Mouse (Mus musculus) midbrain, postnatal 0 days (tissue): ENCODE measurements around the gene Akt3. TPM values are rescaled to one million over a fixed set of nuclear protein-coding genes. Genes with fewer than 3 reads are reported as not detected.

Experiments
- ATAC-seq: fragments of 200-750 bp; cut with Nextera tagmentation; 2 replicates; pipeline ENCODE4 v1.8.0; 2017; ENCODE audit warnings: moderate number of reproducible peaks, mild to moderate bottlenecking, moderate TSS enrichment, moderate library complexity; ENCODE audit not compliant: low FRiP score
- DNase-seq: peaks from one replicate; pipeline ENCODE4 v3.0.0-alpha.2; 2015; ENCODE audit warnings: low spot score
- H3K27ac ChIP-seq: fragments of 300-500 bp; sonication (generic); 2 replicates; pipeline ENCODE4 v1.5.1; 2014; ENCODE audit warnings: low read depth, mild to moderate bottlenecking, low read length, mixed read lengths
- H3K27me3 ChIP-seq: fragments of 300-500 bp; sonication (generic); 2 replicates; pipeline ENCODE4 v1.6.1; 2014; ENCODE audit warnings: low read length, control low read depth, mixed read lengths; ENCODE audit not compliant: insufficient read depth
- H3K36me3 ChIP-seq: fragments of 300-500 bp; sonication (generic); 2 replicates; pipeline ENCODE4 v1.6.1; 2014; ENCODE audit warnings: low read length, control low read depth, mixed read lengths; ENCODE audit not compliant: insufficient read depth
- H3K4me1 ChIP-seq: fragments of 300-500 bp; sonication (generic); 2 replicates; pipeline ENCODE4 v1.6.1; 2014; ENCODE audit warnings: mild to moderate bottlenecking, control low read depth, antibody characterized with exemption, low read length, mixed read lengths; ENCODE audit not compliant: insufficient read depth
- H3K4me2 ChIP-seq: fragments of 300-500 bp; sonication (generic); 2 replicates; pipeline ENCODE4 v1.6.1; 2014; ENCODE audit warnings: low read depth, mild to moderate bottlenecking, low read length, mixed read lengths; ENCODE audit not compliant: poor library complexity, severe bottlenecking
- H3K4me3 ChIP-seq: fragments of 300-500 bp; sonication (generic); 2 replicates; pipeline ENCODE4 v1.5.1; 2014; ENCODE audit warnings: low read depth, mild to moderate bottlenecking, low read length, moderate library complexity
- H3K9ac ChIP-seq: fragments of 300-500 bp; sonication (generic); replicated peaks from 2 replicates; pipeline ENCODE4 v1.6.1; 2014; ENCODE audit warnings: mild to moderate bottlenecking, low read length, moderate library complexity, mixed read lengths; ENCODE audit not compliant: poor library complexity, severe bottlenecking
- H3K9me3 ChIP-seq: fragments of 300-500 bp; sonication (generic); 2 replicates; pipeline ENCODE4 v1.6.1; 2016; ENCODE audit warnings: low read length, control low read depth
- CTCF ChIP-seq: IDR thresholded peaks from 2 replicates; pipeline ENCODE4 v1.5.1; 2016; ENCODE audit warnings: antibody characterized with exemption, mild to moderate bottlenecking
- WGBS: fragments of 180-500 bp; shearing (Covaris S2); extraction: QIAGEN DNeasy Blood & Tissue Kit; methylation state at CpG from one replicate; pipeline ENCODE4 v1.1.7; 2014; 5-methylcytosine and 5-hydroxymethylcytosine counted together
- polyA plus RNA-seq: library from polyadenylated mRNA; unstranded; fragments of >200 nt; fragmentation: Nextera tagmentation; extraction: Ambion mirVana; gene quantifications from 2 replicates; pipeline ENCODE4 v1.2.1, GENCODE M21; 2015
- total RNA-seq: library from RNA; depleted of rRNA; stranded (reverse); fragments of >200 nt; gene quantifications from 2 replicates; pipeline ENCODE4 v1.2.3, GENCODE M21; 2014

The Akt3 gene
- total and polyA plus RNA-seq, 2 experiments from 2014 or later: 14.5 to 92.6 TPM

DNA sequence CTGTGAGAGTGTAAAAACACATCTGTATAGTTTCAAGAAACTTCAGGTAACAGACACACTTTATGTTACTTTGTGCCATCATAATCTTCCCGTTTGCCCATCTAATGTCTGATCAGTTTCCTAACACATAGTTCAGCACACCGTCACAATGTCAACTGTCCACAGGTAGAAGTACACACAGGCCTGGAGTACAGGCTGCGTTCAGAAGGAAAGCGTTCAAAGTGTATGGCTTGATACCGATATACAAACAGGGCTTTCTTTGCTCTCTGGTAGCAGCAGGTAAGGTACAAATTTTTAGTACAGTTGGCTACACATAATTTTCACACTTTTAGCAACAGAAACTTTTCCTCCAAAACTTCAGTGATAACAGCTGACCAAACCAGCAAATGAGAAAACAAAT lies 238.3 kb downstream of the Akt3 start:
- H3K9ac ChIP-seq: no peak overlapping the region
- no peaks in the 10 kb centered on the region for H3K4me1 ChIP-seq
- ATAC-seq (no peak), DNase-seq (no peak)
- H3K27ac ChIP-seq: no peak overlapping the region
- H3K27me3 ChIP-seq: no peaks in the 10 kb centered on the region
- no peak for TF ChIP-seq CTCF
- peaks cover 15% of the 10 kb centered on the region for H3K36me3 ChIP-seq
- no peaks in the 10 kb centered on the region for H3K9me3 ChIP-seq
- H3K4me2 ChIP-seq: no peak overlapping the region
- 96% methylated on average over 5 of the region's 5 CpGs for WGBS
- H3K4me3 ChIP-seq: no peak overlapping the region

GRCm38 (mm10) chr1:177018750-177019149 lies 239.3 kb downstream of the Akt3 start:
- H3K9me3 ChIP-seq: no peaks in the 10 kb centered on the region
- no peak for DNase-seq
- H3K27me3 ChIP-seq: no peaks in the 10 kb centered on the region
- no peak for ATAC-seq
- no peak overlapping the region for H3K9ac ChIP-seq
- H3K4me3 ChIP-seq: no peak overlapping the region
- H3K4me1 ChIP-seq: no peaks in the 10 kb centered on the region
- H3K36me3 ChIP-seq: peaks cover 15% of the 10 kb centered on the region
- TF ChIP-seq CTCF: no peak
- 84% methylated on average over 1 of the region's 1 CpGs for WGBS
- no peak overlapping the region for H3K27ac ChIP-seq
- no peak overlapping the region for H3K4me2 ChIP-seq

DNA sequence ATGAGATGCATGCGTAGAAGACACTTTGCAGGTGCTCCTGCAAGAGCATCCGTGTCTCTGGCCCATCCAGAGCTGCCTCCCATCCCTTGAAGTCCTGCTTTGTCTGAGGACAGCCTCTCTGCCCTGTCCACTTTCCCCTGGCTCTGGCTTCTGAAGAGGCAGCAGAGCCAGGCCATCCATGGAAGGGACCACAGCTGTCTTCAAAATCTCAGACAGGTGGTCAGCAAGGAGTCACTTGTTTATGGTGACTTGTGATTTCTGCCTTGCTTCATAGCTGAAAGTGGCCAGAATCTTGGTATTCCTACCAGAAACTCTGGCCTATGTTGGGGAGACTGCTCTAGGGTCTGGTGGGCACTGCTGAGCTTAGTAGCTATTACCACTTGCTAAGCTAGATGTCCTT lies 241.3 kb downstream of the Akt3 start:
- Histone ChIP-seq H3K36me3 (no peaks in the 10 kb centered on the region; the same call in 1 of the 2 replicates), H3K4me2 (no peak overlapping the region), H3K27ac (no peak overlapping the region), H3K4me3 (no peak overlapping the region), H3K9me3 (no peaks in the 10 kb centered on the region), H3K9ac (no peak overlapping the region), H3K27me3 (no peaks in the 10 kb centered on the region), H3K4me1 (no peaks in the 10 kb centered on the region)
- no peak for TF ChIP-seq CTCF
- DNase-seq (no peak), ATAC-seq (no peak)
- 77% methylated on average over 2 of the region's 2 CpGs for WGBS

DNA sequence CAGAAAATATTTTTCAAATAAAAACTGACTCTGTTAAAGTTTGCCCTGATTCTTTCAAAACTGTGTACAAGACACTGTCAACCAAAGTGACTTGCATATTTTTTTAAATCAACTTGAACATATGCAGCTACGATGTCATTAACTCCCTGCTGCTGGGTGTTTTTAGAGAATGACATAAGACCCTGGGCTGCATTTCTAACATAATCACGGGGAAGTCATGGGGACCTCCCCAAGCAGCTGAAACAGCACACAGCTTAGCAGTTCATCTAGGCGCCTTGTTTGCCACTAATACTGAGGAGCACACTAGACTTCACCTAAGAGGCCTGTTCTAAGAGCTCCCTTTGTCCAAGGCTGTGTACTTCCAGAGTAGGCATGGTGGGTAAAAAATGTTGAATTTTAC lies 242.1 kb downstream of the Akt3 start:
- TF ChIP-seq CTCF: no peak
- Histone ChIP-seq H3K4me3 (no peak overlapping the region), H3K4me1 (no peaks in the 10 kb centered on the region), H3K36me3 (no peaks in the 10 kb centered on the region; the same call in 1 of the 2 replicates), H3K4me2 (no peak overlapping the region), H3K27ac (no peak overlapping the region), H3K9me3 (no peaks in the 10 kb centered on the region), H3K27me3 (no peaks in the 10 kb centered on the region), H3K9ac (no peak overlapping the region)
- 33% methylated on average over 3 of the region's 3 CpGs for WGBS
- no peak for ATAC-seq
- no peak for DNase-seq

GRCm38 (mm10) chr1:177014921-177015439 lies 243.0 kb downstream of the Akt3 start:
- peak overlapping the region; percentile 39; the same call in 1 of the 2 replicates for H3K27ac ChIP-seq
- ATAC-seq (peak; percentile 1; the same call in 1 of the 2 replicates), DNase-seq (no peak)
- TF ChIP-seq CTCF: no peak
- H3K4me3 ChIP-seq: no peak overlapping the region
- no peak overlapping the region for H3K9ac ChIP-seq
- 46% methylated on average over 6 of the region's 6 CpGs for WGBS
- H3K4me2 ChIP-seq: no peak overlapping the region
- H3K36me3 ChIP-seq: no peaks in the 10 kb centered on the region; the same call in 1 of the 2 replicates
- H3K9me3 ChIP-seq: no peaks in the 10 kb centered on the region
- peaks cover 3% of the 10 kb centered on the region; the same call in 1 of the 2 replicates for H3K4me1 ChIP-seq
- H3K27me3 ChIP-seq: no peaks in the 10 kb centered on the region

GRCm38 (mm10) chr1:177014346-177014745 lies 243.7 kb downstream of the Akt3 start:
- TF ChIP-seq CTCF: no peak
- DNase-seq (peak; percentile 48), ATAC-seq (peak; percentile 15; the same call in 1 of the 2 replicates)
- Histone ChIP-seq H3K9ac (no peak overlapping the region), H3K4me1 (peaks cover 3% of the 10 kb centered on the region; the same call in 1 of the 2 replicates), H3K27me3 (no peaks in the 10 kb centered on the region), H3K36me3 (no peaks in the 10 kb centered on the region; the same call in 1 of the 2 replicates), H3K4me3 (no peak overlapping the region), H3K4me2 (no peak overlapping the region), H3K27ac (peak overlapping the region; percentile 39; the same call in 1 of the 2 replicates), H3K9me3 (no peaks in the 10 kb centered on the region)
- WGBS: 14% methylated on average over 2 of the region's 2 CpGs
